Mouse (Mus musculus) embryonic facial prominence, embryonic 15.5 days (tissue): ENCODE measurements around the gene Gm37240. TPM values are rescaled to one million over a fixed set of nuclear protein-coding genes. Genes with fewer than 3 reads are reported as not detected.

Source experiments
- ATAC-seq: fragments of 200-750 bp; cut with Nextera tagmentation; 2 replicates; pipeline ENCODE4 v1.8.0; 2017; ENCODE audit warnings: low read depth, moderate TSS enrichment; ENCODE audit not compliant: insufficient number of reproducible peaks, low FRiP score, low TSS enrichment
- H3K27ac ChIP-seq: fragments of 300-500 bp; sonication (generic); replicated peaks from 2 replicates; pipeline ENCODE4 v1.5.1; 2015; ENCODE audit warnings: mild to moderate bottlenecking, inconsistent platforms
- H3K27me3 ChIP-seq: fragments of 300-500 bp; sonication (generic); 2 replicates; pipeline ENCODE4 v1.6.1; 2015; ENCODE audit warnings: inconsistent platforms
- H3K36me3 ChIP-seq: fragments of 300-500 bp; sonication (generic); 2 replicates; pipeline ENCODE4 v1.6.1; 2015; ENCODE audit warnings: mild to moderate bottlenecking, inconsistent platforms
- H3K4me1 ChIP-seq: fragments of 300-500 bp; sonication (generic); 2 replicates; pipeline ENCODE4 v1.6.1; 2015; ENCODE audit warnings: inconsistent platforms
- H3K4me2 ChIP-seq: fragments of 300-500 bp; sonication (generic); replicated peaks from 2 replicates; pipeline ENCODE4 v1.6.1; 2015; ENCODE audit warnings: mild to moderate bottlenecking, inconsistent platforms
- H3K4me3 ChIP-seq: fragments of 300-500 bp; sonication (generic); replicated peaks from 2 replicates; pipeline ENCODE4 v1.5.1; 2015; ENCODE audit warnings: mild to moderate bottlenecking, inconsistent platforms
- H3K9ac ChIP-seq: fragments of 300-500 bp; sonication (generic); 2 replicates; pipeline ENCODE4 v1.6.1; 2015; ENCODE audit warnings: inconsistent platforms
- H3K9me3 ChIP-seq: fragments of 300-500 bp; sonication (generic); replicated peaks from 2 replicates; pipeline ENCODE4 v1.6.1; 2016; ENCODE audit warnings: inconsistent platforms
- WGBS: fragments of 180-500 bp; shearing (Covaris S2); methylation state at CpG from one replicate; pipeline ENCODE4 v1.1.7; 2015; 5-methylcytosine and 5-hydroxymethylcytosine counted together
- polyA plus RNA-seq: library from polyadenylated mRNA; unstranded; fragments of >200 nt; fragmentation: Nextera tagmentation; extraction: Ambion mirVana; gene quantifications from 2 replicates; pipeline ENCODE4 v1.2.1, GENCODE M21; 2015

Gene Gm37240
- polyA plus RNA-seq, 1 experiment from 2014 or later = 12.8 TPM

- Histone ChIP-seq H3K27me3 (no peaks in the 10 kb centered on the region), H3K4me1 (no peaks in the 10 kb centered on the region), H3K36me3 (no peaks in the 10 kb centered on the region), H3K9ac (no peak overlapping the region), H3K27ac (no peak overlapping the region), H3K9me3 (no peaks in the 10 kb centered on the region), H3K4me2 (no peak overlapping the region), H3K4me3 (no peak overlapping the region)
- 75% methylated on average over 4 of the region's 4 CpGs for WGBS
- no peak for ATAC-seq
Measured at GRCm38 (mm10) chr3:85110762-85111161, 776.6 kb downstream of the Gm37240 start.

DNA sequence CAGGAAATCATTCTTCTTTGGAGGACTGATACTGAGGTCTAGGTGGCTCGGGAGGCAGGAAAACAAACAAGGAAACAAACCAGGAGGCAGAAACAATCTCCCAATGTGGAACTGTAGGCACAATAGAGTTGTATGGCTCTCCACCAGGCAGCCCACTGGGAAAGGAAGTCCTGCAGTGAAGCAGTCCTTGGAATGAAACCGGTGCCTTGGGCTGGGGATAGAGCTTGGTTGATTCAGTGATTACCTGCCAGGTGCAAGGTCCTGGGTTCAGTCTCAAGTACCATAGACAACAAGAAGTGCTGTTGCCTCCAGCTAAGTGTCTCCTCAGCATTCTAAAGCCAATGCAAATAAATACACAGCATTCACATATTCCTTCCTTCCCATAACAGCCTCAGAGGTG, 778.1 kb downstream of the Gm37240 start:
- Histone ChIP-seq H3K36me3 (no peaks in the 10 kb centered on the region), H3K4me1 (no peaks in the 10 kb centered on the region)

GRCm38 (mm10) chr3:85108396-85108795, 778.9 kb downstream of the Gm37240 start:
- Histone ChIP-seq H3K36me3 (no peaks in the 10 kb centered on the region), H3K4me1 (no peaks in the 10 kb centered on the region), H3K9ac (no peak overlapping the region), H3K4me2 (no peak overlapping the region), H3K4me3 (no peak overlapping the region), H3K27ac (no peak overlapping the region), H3K27me3 (no peaks in the 10 kb centered on the region), H3K9me3 (no peaks in the 10 kb centered on the region)
- WGBS = 79% methylated on average over 3 of the region's 3 CpGs
- ATAC-seq = no peak

More for the DNA sequence above, 778.1 kb downstream of the Gm37240 start:
- H3K4me3 ChIP-seq = no peak overlapping the region
- no peaks in the 10 kb centered on the region for H3K9me3 ChIP-seq
- no peaks in the 10 kb centered on the region for H3K27me3 ChIP-seq
- WGBS = 57% methylated on average over 2 of the region's 2 CpGs
- ATAC-seq = no peak
- no peak overlapping the region for H3K27ac ChIP-seq
- no peak overlapping the region for H3K4me2 ChIP-seq
- no peak overlapping the region for H3K9ac ChIP-seq

- no peak overlapping the region for H3K27ac ChIP-seq
- H3K27me3 ChIP-seq = no peaks in the 10 kb centered on the region
- no peak overlapping the region for H3K9ac ChIP-seq
- ATAC-seq = no peak
- H3K4me1 ChIP-seq = no peaks in the 10 kb centered on the region
- no peaks in the 10 kb centered on the region for H3K36me3 ChIP-seq
- no peak overlapping the region for H3K4me2 ChIP-seq
- WGBS = 56% methylated on average over 11 of the region's 11 CpGs
- no peaks in the 10 kb centered on the region for H3K9me3 ChIP-seq
- H3K4me3 ChIP-seq = no peak overlapping the region
Measured at GRCm38 (mm10) chr3:85106956-85107355, 780.4 kb downstream of the Gm37240 start.

DNA sequence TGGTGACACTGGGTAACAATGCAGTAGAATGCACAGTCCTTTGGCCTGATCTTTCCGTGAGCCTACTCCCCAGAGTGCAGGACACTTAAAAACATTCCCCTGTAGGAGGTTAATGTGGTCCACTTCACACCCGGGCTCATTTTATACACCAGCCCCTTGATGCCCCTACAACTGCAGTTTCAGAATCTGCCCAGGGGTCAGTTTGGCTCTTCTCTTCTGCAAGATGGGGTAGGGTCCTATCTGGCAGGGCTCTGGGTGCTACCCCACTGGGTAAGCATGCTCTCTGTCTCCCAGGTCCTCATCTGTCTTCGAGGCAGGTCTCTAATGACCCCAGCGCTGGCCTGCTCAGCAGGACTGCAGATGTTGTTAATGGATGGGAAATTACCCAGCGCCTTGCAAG, 783.0 kb downstream of the Gm37240 start:
- H3K4me1 ChIP-seq = no peaks in the 10 kb centered on the region
- ATAC-seq = no peak
- H3K27me3 ChIP-seq = no peaks in the 10 kb centered on the region
- no peak overlapping the region for H3K27ac ChIP-seq
- 62% methylated on average over 5 of the region's 5 CpGs for WGBS
- H3K4me3 ChIP-seq = no peak overlapping the region
- H3K4me2 ChIP-seq = no peak overlapping the region
- no peaks in the 10 kb centered on the region for H3K9me3 ChIP-seq
- H3K9ac ChIP-seq = no peak overlapping the region
- H3K36me3 ChIP-seq = no peaks in the 10 kb centered on the region

- peaks cover 4% of the 10 kb centered on the region; the same call in 1 of the 2 replicates for H3K4me1 ChIP-seq
- no peak overlapping the region for H3K4me3 ChIP-seq
- no peak overlapping the region for H3K4me2 ChIP-seq
- H3K36me3 ChIP-seq = no peaks in the 10 kb centered on the region
- no peak overlapping the region for H3K9ac ChIP-seq
- no peaks in the 10 kb centered on the region for H3K27me3 ChIP-seq
- H3K27ac ChIP-seq = no peak overlapping the region
- ATAC-seq = no peak
- 52% methylated on average over 21 of the region's 21 CpGs for WGBS
- H3K9me3 ChIP-seq = no peaks in the 10 kb centered on the region
Measured at GRCm38 (mm10) chr3:85080882-85081558, 806.3 kb downstream of the Gm37240 start.

GRCm38 (mm10) chr3:85064113-85064512, 823.2 kb downstream of the Gm37240 start:
- no peak overlapping the region for H3K9ac ChIP-seq
- no peak overlapping the region for H3K4me2 ChIP-seq
- no peaks in the 10 kb centered on the region for H3K4me1 ChIP-seq

GRCm38 (mm10) chr3:85060153-85060552, 827.2 kb downstream of the Gm37240 start:
- Histone ChIP-seq H3K9me3 (no peaks in the 10 kb centered on the region), H3K36me3 (no peaks in the 10 kb centered on the region), H3K4me2 (no peak overlapping the region), H3K9ac (no peak overlapping the region), H3K4me3 (no peak overlapping the region), H3K27me3 (no peaks in the 10 kb centered on the region), H3K27ac (no peak overlapping the region), H3K4me1 (no peaks in the 10 kb centered on the region)
- ATAC-seq = no peak
- 87% methylated on average over 7 of the region's 7 CpGs for WGBS

More at GRCm38 (mm10) chr3:85064113-85064512, 823.2 kb downstream of the Gm37240 start:
- H3K27me3 ChIP-seq = no peaks in the 10 kb centered on the region
- no peak for ATAC-seq
- no peak overlapping the region for H3K27ac ChIP-seq
- no peak overlapping the region for H3K4me3 ChIP-seq
- H3K36me3 ChIP-seq = no peaks in the 10 kb centered on the region
- 71% methylated on average over 7 of the region's 7 CpGs for WGBS
- H3K9me3 ChIP-seq = no peaks in the 10 kb centered on the region

GRCm38 (mm10) chr3:85057245-85057644, 830.1 kb downstream of the Gm37240 start:
- ATAC-seq = no peak
- H3K4me3 ChIP-seq = no peak overlapping the region

DNA sequence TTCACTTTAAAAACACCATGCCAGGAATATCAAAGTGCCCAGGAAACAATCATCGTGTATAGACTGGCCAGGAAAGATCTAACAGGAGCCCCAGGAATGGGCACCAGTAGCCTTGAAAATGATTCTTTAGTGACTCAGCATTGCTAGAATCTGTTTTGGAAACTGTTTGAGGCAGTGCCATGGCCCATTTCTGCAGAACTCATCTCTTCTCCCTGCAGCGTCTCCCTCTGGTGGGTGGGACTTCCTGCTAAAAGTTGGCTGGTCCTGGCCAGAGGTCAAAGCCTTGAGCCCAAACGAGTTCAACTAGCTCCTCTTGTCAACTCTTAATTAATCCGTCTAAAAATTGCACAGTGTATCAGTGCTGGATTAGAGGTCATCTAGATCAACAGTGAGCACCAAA, 833.8 kb downstream of the Gm37240 start:
- Histone ChIP-seq H3K27ac (no peak overlapping the region), H3K9me3 (no peaks in the 10 kb centered on the region), H3K4me2 (no peak overlapping the region), H3K4me3 (no peak overlapping the region), H3K9ac (no peak overlapping the region), H3K4me1 (no peaks in the 10 kb centered on the region), H3K36me3 (no peaks in the 10 kb centered on the region), H3K27me3 (no peaks in the 10 kb centered on the region)
- ATAC-seq = no peak
- 64% methylated on average over 4 of the region's 4 CpGs for WGBS

More at GRCm38 (mm10) chr3:85057245-85057644, 830.1 kb downstream of the Gm37240 start:
- no peaks in the 10 kb centered on the region for H3K36me3 ChIP-seq
- H3K4me1 ChIP-seq = no peaks in the 10 kb centered on the region
- no peaks in the 10 kb centered on the region for H3K9me3 ChIP-seq
- WGBS = 61% methylated on average over 6 of the region's 6 CpGs
- H3K27me3 ChIP-seq = no peaks in the 10 kb centered on the region
- no peak overlapping the region for H3K9ac ChIP-seq
- H3K27ac ChIP-seq = no peak overlapping the region
- H3K4me2 ChIP-seq = no peak overlapping the region

DNA sequence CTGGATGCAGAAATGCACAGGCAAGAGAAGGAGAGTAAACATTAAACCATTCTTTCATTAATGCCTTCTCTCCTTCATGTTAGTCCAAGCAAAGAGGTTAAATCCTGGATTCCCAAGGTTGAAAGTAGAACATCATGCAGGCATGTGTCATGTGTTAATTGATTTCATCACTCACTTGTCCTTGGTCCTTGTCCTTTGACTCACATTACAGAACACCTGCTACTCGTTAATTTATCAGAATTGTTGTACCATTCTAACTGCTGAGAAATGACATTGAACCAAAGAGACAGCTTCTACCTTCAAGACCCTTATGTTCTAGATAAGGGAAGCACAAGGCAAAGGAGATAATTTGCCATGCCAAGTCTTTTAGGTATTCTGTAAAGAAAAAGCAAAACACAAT, 835.1 kb downstream of the Gm37240 start:
- WGBS = 75% methylated on average over 1 of the region's 1 CpGs
- no peak overlapping the region for H3K27ac ChIP-seq

DNA sequence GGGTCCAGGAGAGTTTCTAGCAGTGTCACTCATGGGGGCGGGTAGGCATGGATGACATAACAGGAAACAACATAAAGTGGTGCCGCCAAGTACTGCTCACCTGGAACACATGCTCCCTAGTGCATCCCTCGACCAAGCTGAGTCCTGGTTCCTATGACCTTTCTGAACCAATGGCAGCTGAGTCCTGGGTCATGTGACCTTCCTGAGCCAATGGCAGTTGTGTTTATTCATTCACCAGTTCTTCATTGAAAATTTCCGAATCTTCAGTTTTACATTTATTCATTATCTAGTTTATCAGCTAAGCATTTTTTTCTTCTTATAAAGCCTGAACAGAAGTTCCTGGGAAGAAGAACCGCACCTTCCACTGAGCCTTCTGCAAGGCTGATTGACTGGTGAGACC, 838.7 kb downstream of the Gm37240 start:
- Histone ChIP-seq H3K36me3 (no peaks in the 10 kb centered on the region), H3K4me3 (no peak overlapping the region), H3K4me2 (no peak overlapping the region), H3K27me3 (no peaks in the 10 kb centered on the region), H3K27ac (no peak overlapping the region), H3K9me3 (no peaks in the 10 kb centered on the region), H3K4me1 (no peaks in the 10 kb centered on the region), H3K9ac (no peak overlapping the region)
- ATAC-seq = no peak
- WGBS = 88% methylated on average over 5 of the region's 5 CpGs

More for the DNA sequence above, 835.1 kb downstream of the Gm37240 start:
- Histone ChIP-seq H3K9me3 (no peaks in the 10 kb centered on the region), H3K27me3 (no peaks in the 10 kb centered on the region), H3K36me3 (no peaks in the 10 kb centered on the region), H3K4me2 (no peak overlapping the region), H3K4me3 (no peak overlapping the region), H3K9ac (no peak overlapping the region), H3K4me1 (no peaks in the 10 kb centered on the region)
- no peak for ATAC-seq
